In the genomic region with DNA sequence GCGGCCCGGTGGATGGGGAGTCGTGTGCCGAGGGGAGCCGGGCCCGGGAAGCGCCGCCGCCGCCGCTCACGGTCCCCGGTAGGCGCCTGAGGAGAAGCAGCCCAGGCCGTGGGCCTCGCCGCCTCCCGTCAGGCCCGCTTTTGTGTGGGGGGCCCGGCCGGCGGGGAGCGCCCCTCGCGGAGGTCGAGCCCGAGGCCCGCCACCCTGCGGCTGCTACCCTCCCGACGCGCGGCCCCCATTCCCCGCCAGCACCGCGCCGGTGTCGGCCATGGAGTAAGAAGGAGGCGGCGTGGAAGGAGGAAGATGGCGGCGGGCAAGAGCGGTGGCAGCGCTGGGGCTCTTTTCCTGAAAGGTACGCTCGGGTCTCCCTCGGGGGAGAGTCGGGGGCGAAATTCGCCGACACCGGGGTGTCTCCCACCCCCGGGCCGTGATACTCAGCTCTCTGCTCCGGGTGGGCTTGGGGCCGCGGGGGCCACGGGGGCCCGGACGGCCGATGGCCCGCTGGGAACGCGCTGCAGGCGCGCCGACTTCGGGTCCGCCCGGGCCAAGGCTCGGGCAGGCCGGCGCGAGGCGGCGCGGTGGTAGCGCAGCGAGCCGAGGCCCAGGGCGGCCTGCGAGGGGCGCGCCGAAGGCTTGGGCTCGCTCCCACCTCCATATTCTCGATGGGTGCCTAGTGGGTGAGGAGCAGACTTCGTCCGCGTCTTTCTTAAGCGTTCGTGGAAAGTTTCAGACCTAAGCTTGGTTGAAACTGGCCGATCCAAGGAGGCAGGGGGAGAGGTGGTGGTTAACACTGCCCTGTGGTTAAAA, we compare ENCODE assay signal across 8 mouse cellular contexts. TPM values are rescaled to one million over a fixed set of nuclear protein-coding genes. Genes with fewer than 3 reads are reported as not detected.
DNase-seq lines count a peak whose midpoint lies in the region; ATAC-seq and TF ChIP-seq lines count a peak whose summit lies in the region.

No protein-coding gene starts in this region.

- peaks cover 2% of the 10 kb centered on the region for H3K36me3 ChIP-seq in G1E (replicated peaks)
- no peaks in the 10 kb centered on the region for H3K36me3 ChIP-seq in lung, embryonic 16.5 days (ENCODE audit: control insufficient read depth, insufficient read depth, low read length)

- peaks cover 19% of the 10 kb centered on the region for H3K4me1 ChIP-seq in G1E (ENCODE audit: insufficient read depth, low read depth, low read length)
- H3K4me1 ChIP-seq in lung, embryonic 16.5 days (replicated peaks; ENCODE audit: control insufficient read depth, insufficient read depth, low read length): peaks cover 20% of the 10 kb centered on the region
- H3K4me1 ChIP-seq in olfactory bulb, adult 2 months (ENCODE audit: control insufficient read depth, insufficient read depth, low read length): peaks cover 2% of the 10 kb centered on the region; the same call in 1 of the 2 replicates

- DNase-seq in G1E (ENCODE audit: low spot score): peak; percentile 41
- peak; percentile 62 for DNase-seq in cerebellum, adult 8-10 months
- DNase-seq in forelimb bud, embryonic 11.5 days (ENCODE audit: low read depth, low spot score): peak; percentile 40
- peak; percentile 26 for DNase-seq in layer of hippocampus, adult 9-10 months (ENCODE audit: low spot score)
- peak; percentile 85 for DNase-seq in testis, postnatal 14 days (ENCODE audit: low spot score)

- H3K27me3 ChIP-seq in G1E (ENCODE audit: insufficient read depth, low read length): peaks cover 2% of the 10 kb centered on the region; the same call in 1 of the 2 replicates
- no peaks in the 10 kb centered on the region for H3K27me3 ChIP-seq in lung, embryonic 16.5 days (ENCODE audit: control insufficient read depth, insufficient read depth, low read depth, low read length)

- peak overlapping the region; percentile 96 for H3K9ac ChIP-seq in lung, embryonic 16.5 days (ENCODE audit: low read length)

- peak; percentile 24; the same call in 1 of the 2 replicates for ATAC-seq in G1E (ENCODE audit: extremely low read depth, insufficient number of reproducible peaks, low FRiP score, poor library complexity, severe bottlenecking)
- ATAC-seq in hematopoietic stem cell, adult 5-6 weeks (replicated peaks in 1 of 2; ENCODE audit: insufficient read depth in 1 of 2, low FRiP score in 2 of 2, low TSS enrichment in 1 of 2, low read depth in 1 of 2, poor library complexity in 2 of 2, severe bottlenecking in 2 of 2): peak; percentile 30 to 57; a peak in 3 of 4 replicates
- ATAC-seq in lung, embryonic 16.5 days (ENCODE audit: low read depth): peak; percentile 78

- H3K27ac ChIP-seq in lung, embryonic 16.5 days (ENCODE audit: low read length): peak overlapping the region; percentile 99
- H3K27ac ChIP-seq in olfactory bulb, adult 2 months (ENCODE audit: insufficient read depth, low read depth, low read length): peak overlapping the region; percentile 89

- 0 out of 2 replicates have a peak, but pooled peaks have one; percentile 2 for TF ChIP-seq POLR2A in olfactory bulb, adult 2 months (IDR thresholded peaks at IDR 0.05; ENCODE audit: insufficient read depth, low read depth, low read length)

- peaks cover 17% of the 10 kb centered on the region for H3K9me3 ChIP-seq in G1E (replicated peaks)
- H3K9me3 ChIP-seq in lung, embryonic 16.5 days (ENCODE audit: control insufficient read depth, low read length): peaks cover 8% of the 10 kb centered on the region

- H3K4me3 ChIP-seq in G1E (ENCODE audit: low read depth, low read length): peak overlapping the region; percentile 86
- peak overlapping the region; percentile 78 for H3K4me3 ChIP-seq in lung, embryonic 16.5 days (ENCODE audit: low read length)
- H3K4me3 ChIP-seq in olfactory bulb, adult 2 months (ENCODE audit: insufficient read depth, low read depth, low read length): peak overlapping the region; percentile 90

- WGBS in lung, embryonic 16.5 days: under 1% methylated on average over 74 of the region's 93 CpGs
- WGBS in olfactory bulb, adult 2 months: under 1% methylated on average over 92 of the region's 93 CpGs

- TF ChIP-seq CTCF in G1E (IDR thresholded peaks at IDR 0.05; ENCODE audit: low read depth, low read length): no peak
- TF ChIP-seq CTCF in olfactory bulb, adult 2 months (IDR thresholded peaks at IDR 0.05; ENCODE audit: insufficient read depth, low read depth, low read length): no peak

- H3K4me2 ChIP-seq in lung, embryonic 16.5 days (ENCODE audit: low read depth, low read length): peak overlapping the region; percentile 69

RNA-seq across cellular contexts. Expression of a gene that starts 0.7 kb away (rescaled TPM):
- 251 and 255 TPM in 2 replicates for total RNA-seq in G1E (2014; fragmentation: Nextera tagmentation)
- 164 and 193 TPM in 2 replicates for total RNA-seq in G1E (2017)
- polyA plus RNA-seq in G1E (2012): 77.4 and 89.7 TPM in 2 replicates
- total RNA-seq in hematopoietic stem cell, adult 5-6 weeks (2017): 270 and 300 TPM in 2 replicates
- 44.4 and 52.8 TPM in 2 replicates for polyA plus RNA-seq in lung, embryonic 16.5 days (2015; fragmentation: Nextera tagmentation; extraction: Ambion mirVana)
- polyA plus RNA-seq in olfactory bulb, adult 2 months (2012; ENCODE audit: insufficient read depth, insufficient read length, low replicate concordance, missing spikeins): not detected in 2 replicates

RNA-seq across cellular contexts. Expression of a gene that starts 54.8 kb away (rescaled TPM):
- total RNA-seq in G1E (2014; fragmentation: Nextera tagmentation) (0.24 TPM in 1 of 2 replicates, not detected in the other), G1E (2017) (0.11 and 0.12 TPM in 2 replicates)
- 0.01 TPM in 1 of 2 replicates, not detected in the other for polyA plus RNA-seq in G1E (2012)
- 0.35 and 1.1 TPM in 2 replicates for total RNA-seq in hematopoietic stem cell, adult 5-6 weeks (2017)
- 12.4 and 14.2 TPM in 2 replicates for polyA plus RNA-seq in lung, embryonic 16.5 days (2015; fragmentation: Nextera tagmentation; extraction: Ambion mirVana)
- polyA plus RNA-seq in olfactory bulb, adult 2 months (2012; ENCODE audit: insufficient read depth, insufficient read length, low replicate concordance, missing spikeins): not detected in 2 replicates

Comparison
In these comparisons a context has a peak if more than half of its experiments do, and no peak if none do; other contexts are left out.
1. Peak in every context shown above with its lines: DNase-seq, ATAC-seq, H3K4me3 ChIP-seq and H3K27ac ChIP-seq.
2. ATAC-seq: peak in every context shown above with its lines; median percentile 78 in lung, embryonic 16.5 days; 44 in hematopoietic stem cell, adult 5-6 weeks; 24 in G1E.
3. DNase-seq: peak in every context shown above with its lines; median percentile 85 in testis, postnatal 14 days; 62 in cerebellum, adult 8-10 months; 41 in G1E; 40 in forelimb bud, embryonic 11.5 days; 26 in layer of hippocampus, adult 9-10 months.
4. RNA of a gene that starts 54.8 kb away (polyA plus RNA-seq): not detected in olfactory bulb, adult 2 months and 12.4 to 14.2 TPM in lung, embryonic 16.5 days; 0.01 TPM in G1E; every median in the first group is over 10 times any median in the second.